Mouse (Mus musculus) T-helper 17 cell (primary cell): ENCODE data around the gene Rbpj.

Experiments
- in situ Hi-C, 2 experiments: fragments of 300-600 bp; cut with MboI, MseI; formaldehyde crosslinking; loops; 1 replicate in 1 of 2; 2 replicates in 1 of 2; pipeline ENCODE4 v1.15.1; 2025; ENCODE audit warnings: high pct_unique_total_duplicates in 2 of 2

Gene Rbpj

DNA sequence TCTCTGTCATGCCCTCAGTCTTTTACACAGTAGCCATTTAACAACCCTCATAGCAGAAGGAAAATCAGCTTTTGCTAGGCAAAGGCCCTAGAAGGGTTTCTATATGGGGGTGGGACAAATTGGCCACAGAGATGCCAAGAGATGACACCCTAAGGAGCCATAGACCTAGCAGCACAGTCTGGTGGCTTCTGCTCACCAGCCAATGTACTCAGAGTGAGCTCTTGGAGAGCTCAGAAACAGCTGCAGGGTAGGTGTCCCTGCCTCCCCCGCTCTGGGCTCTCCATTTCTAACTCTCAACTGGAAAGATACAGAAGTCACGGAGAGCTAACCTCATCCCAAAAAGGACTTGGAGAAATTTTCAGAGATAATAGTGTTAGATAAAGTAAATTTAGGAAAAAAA is 44.0 kb downstream of the Rbpj start:
- in situ Hi-C loops: no loop called here

GRCm38 (mm10) chr5:53511426-53511825 is 45.5 kb downstream of the Rbpj start:
- in situ Hi-C loops: no loop called here

DNA sequence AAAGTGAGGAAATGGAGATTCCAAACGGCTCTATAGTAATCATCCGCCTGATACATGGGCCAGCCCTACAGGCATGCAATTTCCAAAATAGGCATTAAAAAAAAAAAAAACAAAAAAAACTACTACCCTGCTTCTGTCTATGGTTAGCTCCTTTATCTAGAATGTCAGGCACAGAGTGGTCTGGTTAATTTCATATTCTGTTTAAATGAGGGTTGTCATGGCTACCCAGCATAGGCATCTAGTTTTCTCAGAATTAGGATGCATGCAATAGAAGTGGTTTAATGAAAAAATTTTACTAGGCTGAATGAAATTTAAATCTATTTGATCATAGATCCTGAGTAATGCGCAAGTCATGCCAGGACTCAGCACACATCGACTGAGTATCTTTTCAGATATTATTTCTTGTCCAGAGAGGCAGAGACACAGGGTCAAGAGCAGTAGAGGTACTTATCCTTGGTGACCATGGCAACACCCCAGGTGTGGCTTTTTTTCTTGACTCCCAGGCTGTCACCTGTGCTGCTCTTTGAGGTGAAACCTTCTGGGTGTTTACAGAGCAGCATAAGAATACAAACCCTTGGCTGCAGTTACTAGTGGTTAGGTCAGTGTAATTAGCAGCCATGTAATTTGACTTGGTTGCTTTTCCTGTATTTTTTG is 49.1 kb downstream of the Rbpj start:
- in situ Hi-C loops: no loop called here

DNA sequence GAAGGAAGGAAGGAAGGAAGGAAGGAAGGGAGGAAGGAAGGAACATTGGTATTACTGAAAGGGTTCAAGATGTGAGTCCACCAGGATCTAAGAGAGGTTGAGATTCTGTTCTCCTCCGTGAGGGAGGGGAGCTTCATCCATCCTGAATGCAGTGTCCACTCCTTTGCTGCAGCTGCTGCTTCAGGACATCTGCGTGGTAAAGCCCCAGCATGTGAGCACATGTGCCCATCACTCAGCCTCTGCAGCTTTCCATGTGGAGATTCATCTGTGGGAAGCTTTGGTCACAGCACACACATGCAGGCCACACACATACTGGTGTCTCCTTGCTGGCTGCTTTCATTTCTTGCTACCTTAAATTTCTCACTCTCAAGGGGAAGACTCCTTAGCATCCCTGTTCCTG is 50.5 kb downstream of the Rbpj start:
- in situ Hi-C loops: no loop called here

DNA sequence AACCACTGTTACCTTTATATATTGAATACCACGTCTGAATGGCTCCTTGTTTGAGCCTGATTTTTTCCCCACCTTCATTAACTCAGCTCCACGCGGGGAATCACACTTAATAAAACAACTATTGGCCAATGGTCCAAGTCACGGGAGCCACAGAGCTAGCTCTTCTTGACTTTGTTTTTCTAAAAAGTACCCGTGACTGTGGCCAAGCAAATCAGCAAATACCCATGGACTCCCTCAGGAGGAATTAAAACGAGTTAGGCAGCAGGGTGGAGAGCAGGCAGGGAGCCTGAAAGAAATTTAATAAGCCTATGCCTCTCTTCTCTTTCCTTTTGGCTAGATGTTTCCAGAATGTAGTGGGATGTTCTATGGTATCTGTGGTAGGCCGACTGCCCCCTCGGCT is 51.9 kb downstream of the Rbpj start:
- in situ Hi-C loops: no loop called here

DNA sequence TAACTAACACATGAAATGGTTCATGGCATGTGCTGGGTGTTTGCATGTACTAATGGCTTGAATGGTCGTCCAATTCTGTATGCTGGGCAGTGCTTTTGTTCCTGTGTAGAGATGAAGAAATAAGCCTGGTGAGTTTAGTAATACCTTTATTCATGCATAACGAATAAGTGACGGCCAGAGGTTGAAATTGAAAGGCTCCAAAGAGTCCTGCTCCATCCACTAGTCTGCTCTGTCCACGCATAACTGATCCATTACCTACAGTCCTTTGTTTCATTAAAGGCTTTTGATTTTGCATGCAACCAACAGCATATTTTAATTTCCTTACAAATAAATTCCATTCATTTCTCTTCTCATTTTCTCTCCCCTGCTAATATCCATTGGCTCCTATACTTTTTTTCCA is 53.2 kb downstream of the Rbpj start:
- in situ Hi-C loops: no loop called here

DNA sequence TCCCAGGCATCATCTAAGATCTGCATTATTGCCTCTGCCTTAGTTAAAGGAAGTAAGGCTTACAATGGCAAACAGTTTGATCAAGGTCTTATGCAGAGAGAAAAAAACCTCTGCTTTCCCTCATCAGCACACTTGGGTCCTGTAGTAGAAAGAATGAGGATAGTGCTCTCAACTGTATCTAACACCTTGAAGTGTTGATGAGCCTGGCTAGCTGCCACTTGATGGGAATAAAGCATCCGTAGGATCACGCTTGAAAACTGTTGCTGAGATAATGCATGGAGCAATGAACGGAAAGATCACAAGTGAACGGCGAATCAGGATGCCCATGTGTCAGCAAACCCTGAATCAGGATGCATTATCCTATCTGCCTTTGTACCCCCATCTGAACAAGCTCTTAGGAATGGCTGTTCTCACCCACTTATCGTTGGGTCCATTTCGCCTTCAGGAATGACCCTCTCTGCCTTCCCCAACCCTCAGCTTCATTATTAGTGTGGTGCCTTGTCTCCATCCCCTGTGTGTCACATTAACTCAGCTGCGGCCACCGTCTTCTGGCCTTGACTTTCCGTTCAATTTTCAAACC is 54.1 kb downstream of the Rbpj start:
- in situ Hi-C loops: no loop called here

- in situ Hi-C loops: no loop called here
Measured at GRCm38 (mm10) chr5:53523046-53523445, 57.1 kb downstream of the Rbpj start.

DNA sequence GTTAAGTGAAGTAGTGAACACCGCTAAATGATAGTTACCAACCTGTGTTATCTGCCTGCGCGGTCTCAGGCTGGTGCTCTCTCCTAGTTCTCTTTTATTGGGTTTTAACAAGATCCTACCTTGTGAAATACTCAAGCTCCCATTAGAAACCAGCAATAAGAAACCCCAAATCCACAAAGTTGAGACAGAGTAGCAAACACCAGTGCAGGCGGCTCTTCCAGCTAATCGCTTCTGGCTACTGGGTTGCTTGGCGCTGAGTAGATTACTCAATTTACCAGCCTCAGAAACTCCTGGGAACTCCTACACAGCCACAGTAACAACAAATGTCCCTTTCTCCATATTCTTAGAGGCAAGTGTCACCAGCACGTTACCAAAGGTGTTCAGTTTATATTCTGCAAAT is 58.2 kb downstream of the Rbpj start:
- in situ Hi-C loops: no loop called here

DNA sequence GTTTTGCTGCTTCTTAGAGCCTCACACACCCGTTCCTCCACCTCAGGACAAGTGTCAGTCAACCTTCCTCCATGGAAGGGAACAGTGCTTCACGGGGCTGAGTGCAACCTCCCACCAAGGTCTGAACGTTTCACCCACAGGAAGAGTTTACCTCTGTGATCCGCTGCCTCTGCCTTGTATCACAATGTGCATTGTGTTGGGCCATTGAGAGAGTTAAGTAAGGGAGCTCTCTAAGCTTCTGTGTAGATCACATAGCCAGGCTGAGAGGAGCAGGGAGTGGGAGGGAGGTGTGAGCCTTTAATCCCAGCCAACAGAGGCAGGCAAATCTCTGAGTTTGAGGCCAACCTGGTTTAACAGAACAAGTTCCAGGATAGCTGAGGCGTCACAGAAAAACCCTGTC is 58.9 kb downstream of the Rbpj start:
- in situ Hi-C loops: no loop called here

- in situ Hi-C loops: no loop called here
Measured at GRCm38 (mm10) chr5:53525305-53526069, 59.5 kb downstream of the Rbpj start.

DNA sequence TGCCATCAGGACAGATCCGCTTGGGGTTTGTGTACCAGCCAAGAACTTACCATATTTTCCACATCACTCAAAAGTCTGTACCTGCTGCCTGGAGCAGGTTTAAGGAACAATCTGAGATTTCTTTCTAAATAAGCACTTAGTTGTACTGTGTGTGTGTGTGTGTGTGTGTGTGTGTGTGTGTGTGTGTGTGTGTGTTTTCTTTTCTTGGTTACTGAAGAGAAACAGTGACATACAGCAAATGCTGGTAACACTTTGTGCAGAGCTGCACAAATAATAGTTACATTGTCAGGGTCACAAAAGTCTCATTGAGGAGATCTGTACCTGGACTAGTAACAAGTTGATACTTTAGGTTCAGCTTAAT is 60.1 kb downstream of the Rbpj start:
- in situ Hi-C loops: no loop called here

GRCm38 (mm10) chr5:53529846-53530245 is 63.9 kb downstream of the Rbpj start:
- in situ Hi-C loops: no loop called here

DNA sequence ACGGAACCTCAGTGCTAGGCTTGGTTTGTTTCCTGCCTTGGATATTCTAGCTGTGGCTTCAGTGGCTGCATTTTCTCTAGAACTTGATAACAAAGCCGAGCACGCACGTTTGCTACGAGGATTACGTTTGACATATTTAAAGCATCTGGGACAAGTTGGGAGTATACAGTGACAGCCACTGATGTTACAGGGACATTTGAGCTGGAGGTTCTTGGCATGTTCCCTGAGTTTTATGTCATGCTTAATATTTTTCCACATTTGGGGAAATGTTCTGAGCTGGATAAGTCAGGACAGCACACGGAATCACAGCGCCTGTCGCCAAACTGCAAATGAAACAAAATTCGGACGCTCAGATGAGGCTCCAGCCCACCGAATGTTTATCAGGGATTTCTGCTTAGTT is 69.1 kb downstream of the Rbpj start:
- in situ Hi-C loops: loop anchor here in 1 of 2 experiments (5.0 kb wide), 1 partner anchor 43 kb away; no protein-coding TSS in a partner anchor

- in situ Hi-C loops: loop anchor here in 1 of 2 experiments (5.0 kb wide), 1 partner anchor 45 kb away; no protein-coding TSS in a partner anchor
Measured at GRCm38 (mm10) chr5:53536635-53537554, 70.9 kb downstream of the Rbpj start.

DNA sequence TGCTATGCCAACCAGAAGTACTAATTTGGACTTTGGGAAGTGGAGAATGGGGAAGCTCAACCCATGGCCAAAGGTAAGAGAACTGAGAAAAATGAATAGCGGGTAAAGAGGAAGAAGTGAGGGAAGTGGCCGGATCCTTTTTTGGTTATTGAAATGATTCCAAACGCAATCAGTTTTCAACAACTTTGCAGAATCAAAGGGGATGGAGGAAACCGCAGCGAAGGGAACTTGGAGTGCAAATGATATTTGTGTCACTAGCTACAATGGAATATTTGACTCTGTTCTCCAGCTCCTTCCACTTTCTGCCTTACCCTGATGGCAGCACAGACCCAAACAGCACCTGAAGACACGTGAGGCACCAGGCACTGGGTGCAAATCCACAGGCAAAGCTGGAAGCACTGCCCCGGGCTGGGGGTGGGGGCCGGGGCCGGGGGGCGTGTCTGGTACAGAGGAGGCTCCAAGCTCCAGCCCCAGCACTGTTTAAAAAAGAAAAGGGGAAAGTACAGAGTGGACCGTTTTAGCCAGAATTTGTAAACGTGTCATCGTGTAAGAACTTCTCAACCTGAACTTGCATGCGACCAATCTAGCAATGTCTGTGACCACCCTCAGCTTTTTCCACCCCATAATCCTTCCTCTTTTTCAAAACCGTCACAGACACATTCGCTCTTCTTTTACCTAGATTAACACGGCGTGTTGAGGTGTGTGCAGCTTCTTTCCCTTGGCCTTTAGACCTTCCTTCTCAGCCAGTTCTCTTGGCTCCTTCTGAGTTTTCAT is 74.1 kb downstream of the Rbpj start:
- in situ Hi-C loops: loop anchor here (5.0 kb wide), 2 partner anchors 47 to 48 kb away; no protein-coding TSS in a partner anchor

GRCm38 (mm10) chr5:53542073-53542472 is 76.1 kb downstream of the Rbpj start:
- in situ Hi-C loops: loop anchor here in 1 of 2 experiments (5.0 kb wide), 1 partner anchor 45 kb away; no protein-coding TSS in a partner anchor

- in situ Hi-C loops: loop anchor here in 1 of 2 experiments (5.0 kb wide), 1 partner anchor 44 kb away; no protein-coding TSS in a partner anchor
Measured at GRCm38 (mm10) chr5:53543399-53543798, 77.4 kb downstream of the Rbpj start.

DNA sequence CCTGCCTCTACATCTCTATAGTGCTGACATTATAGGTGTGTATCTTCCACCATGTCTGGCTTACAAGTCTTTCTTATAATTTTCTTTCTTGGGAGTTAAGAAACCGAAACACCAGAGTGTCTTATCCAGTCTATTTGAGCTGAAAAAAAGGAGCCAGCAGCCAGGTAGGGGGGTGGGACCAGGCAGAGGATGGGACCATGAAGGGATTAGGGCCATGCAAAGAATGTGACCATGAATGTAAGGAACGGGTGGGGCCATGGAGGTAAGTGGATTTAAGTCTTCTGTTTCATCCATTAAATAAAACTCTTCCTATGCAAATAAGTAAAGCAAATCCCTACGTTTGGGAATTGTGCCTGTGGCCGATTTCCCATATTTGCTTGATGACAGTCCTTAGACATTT is 78.0 kb downstream of the Rbpj start:
- in situ Hi-C loops: loop anchor here in 1 of 2 experiments (5.0 kb wide), 1 partner anchor 43 kb away; no protein-coding TSS in a partner anchor

GRCm38 (mm10) chr5:53546440-53546839 is 80.5 kb downstream of the Rbpj start:
- in situ Hi-C loops: loop anchor here (5.0 kb wide), 2 partner anchors 41 to 54 kb away; no protein-coding TSS in a partner anchor
